Mouse (Mus musculus) embryonic facial prominence, embryonic 12.5 days (tissue): Measurements from ENCODE around the gene Zfp771. TPM values are rescaled to one million over a fixed set of nuclear protein-coding genes. Genes with fewer than 3 reads are reported as not detected.

Experiments used
- ATAC-seq: fragments of 200-750 bp; cut with Nextera tagmentation; 2 replicates; pipeline ENCODE4 v1.8.0; 2017; ENCODE audit not compliant: insufficient number of reproducible peaks, insufficient read depth, low FRiP score, low TSS enrichment
- H3K27ac ChIP-seq: fragments of 300-500 bp; sonication (generic); 2 replicates; pipeline ENCODE4 v1.5.1; 2016; ENCODE audit warnings: mild to moderate bottlenecking
- H3K27me3 ChIP-seq: fragments of 300-500 bp; sonication (generic); 2 replicates; pipeline ENCODE4 v1.6.1; 2016; ENCODE audit warnings: mild to moderate bottlenecking, moderate library complexity
- H3K36me3 ChIP-seq: fragments of 300-500 bp; sonication (generic); 2 replicates; pipeline ENCODE4 v1.6.1; 2016; ENCODE audit warnings: mild to moderate bottlenecking
- H3K4me1 ChIP-seq: fragments of 300-500 bp; sonication (generic); 2 replicates; pipeline ENCODE4 v1.6.1; 2016
- H3K4me2 ChIP-seq: fragments of 300-500 bp; sonication (generic); replicated peaks from 2 replicates; pipeline ENCODE4 v1.6.1; 2016; ENCODE audit warnings: mild to moderate bottlenecking, moderate library complexity
- H3K4me3 ChIP-seq: fragments of 300-500 bp; sonication (generic); 2 replicates; pipeline ENCODE4 v1.5.1; 2016; ENCODE audit warnings: mild to moderate bottlenecking
- H3K9ac ChIP-seq: fragments of 300-500 bp; sonication (generic); 2 replicates; pipeline ENCODE4 v1.6.1; 2016; ENCODE audit warnings: mild to moderate bottlenecking, moderate library complexity
- H3K9me3 ChIP-seq: fragments of 300-500 bp; sonication (generic); 2 replicates; pipeline ENCODE4 v1.6.1; 2016; ENCODE audit warnings: mild to moderate bottlenecking, moderate library complexity
- WGBS: fragments of 180-500 bp; shearing (Covaris S2); methylation state at CpG from one replicate; pipeline ENCODE4 v1.1.7; 2016; 5-methylcytosine and 5-hydroxymethylcytosine counted together
- polyA plus RNA-seq: library from polyadenylated mRNA; unstranded; fragments of >200 nt; fragmentation: Nextera tagmentation; extraction: Ambion mirVana; gene quantifications from 2 replicates; pipeline ENCODE4 v1.2.1, GENCODE M21; 2016

Zfp771 gene
- polyA plus RNA-seq, 1 experiment from 2014 or later: 82.9 TPM

DNA sequence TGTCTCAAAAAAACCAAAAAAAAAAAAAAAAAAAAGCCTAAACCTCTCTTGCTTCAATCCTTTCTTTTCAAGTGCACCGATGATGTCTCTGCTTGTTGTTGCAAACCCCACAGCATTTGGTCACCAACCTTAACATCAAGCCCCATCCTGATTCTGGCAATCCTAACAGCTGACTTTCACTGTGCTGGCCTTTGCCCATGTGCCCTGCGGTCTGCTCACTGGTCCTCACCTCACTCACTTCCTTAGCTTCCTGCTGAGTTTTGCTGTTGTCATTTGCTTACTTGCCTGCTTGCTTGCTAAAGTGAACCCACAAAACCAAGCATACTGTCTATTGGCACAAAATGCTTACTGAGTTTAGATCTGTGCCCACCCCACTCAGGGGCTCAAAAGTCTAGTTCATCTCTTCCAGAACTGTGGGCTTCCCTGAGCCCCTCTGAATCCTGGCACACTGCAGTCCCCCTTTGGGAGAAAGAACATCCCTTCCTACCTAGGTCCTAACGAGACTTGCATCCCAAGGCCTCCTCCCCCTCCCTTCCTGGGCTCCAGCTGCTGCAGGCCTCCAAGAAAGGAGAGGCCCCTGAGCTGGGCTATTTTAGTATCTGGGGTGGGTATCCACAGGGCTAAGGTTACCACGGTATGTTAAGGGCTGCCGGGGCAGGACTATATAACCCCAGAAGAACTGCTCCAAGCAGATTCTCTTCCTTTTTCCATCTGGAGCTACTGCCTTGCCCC is 32.9 kb upstream of the Zfp771 start:
- ATAC-seq: no peak
- no peaks in the 10 kb centered on the region for H3K36me3 ChIP-seq
- no peak overlapping the region for H3K9ac ChIP-seq
- H3K9me3 ChIP-seq: no peaks in the 10 kb centered on the region
- no peak overlapping the region for H3K4me2 ChIP-seq
- 71% methylated on average over 5 of the region's 5 CpGs for WGBS
- H3K27me3 ChIP-seq: peaks cover 12% of the 10 kb centered on the region; the same call in 1 of the 2 replicates
- no peak overlapping the region for H3K27ac ChIP-seq
- peaks cover 15% of the 10 kb centered on the region for H3K4me1 ChIP-seq
- no peak overlapping the region for H3K4me3 ChIP-seq

DNA sequence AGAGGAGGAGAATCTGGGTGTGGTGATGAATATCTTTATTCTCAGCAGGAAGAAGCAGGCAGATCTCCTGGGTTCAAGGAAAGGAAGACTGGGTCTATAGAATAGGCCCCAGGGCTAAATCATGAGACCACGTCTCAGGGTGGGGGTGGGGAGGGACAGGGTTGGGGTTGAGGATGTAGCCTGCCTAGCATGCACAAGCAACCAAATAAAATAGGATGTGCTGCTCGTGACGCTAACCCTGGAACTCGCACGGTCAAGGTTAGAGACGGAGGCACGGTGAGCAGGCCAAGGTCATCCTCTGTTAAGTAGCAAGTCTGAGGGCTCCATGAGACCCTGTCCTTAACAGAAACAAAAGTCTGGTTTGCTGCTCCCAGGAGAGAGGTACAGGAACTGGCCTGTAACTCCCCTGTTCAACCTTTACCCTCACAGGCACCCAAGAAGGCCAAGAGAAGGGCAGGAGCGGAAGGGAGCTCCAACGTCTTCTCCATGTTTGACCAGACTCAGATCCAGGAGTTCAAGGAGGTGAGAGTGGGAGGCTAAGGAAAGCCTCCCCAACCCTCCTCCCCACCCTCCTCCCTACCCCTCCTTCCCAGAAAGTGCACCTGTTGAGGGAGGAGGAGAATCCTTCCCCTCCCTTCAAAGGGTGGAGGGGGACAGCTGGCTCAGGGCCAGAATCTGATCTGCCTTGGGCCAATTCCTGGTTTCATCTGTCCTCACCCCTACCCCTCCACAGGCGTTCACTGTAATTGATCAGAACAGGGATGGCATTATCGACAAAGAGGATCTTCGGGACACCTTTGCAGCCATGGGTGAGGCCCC is 31.4 kb upstream of the Zfp771 start:
- H3K4me3 ChIP-seq: no peak overlapping the region

DNA sequence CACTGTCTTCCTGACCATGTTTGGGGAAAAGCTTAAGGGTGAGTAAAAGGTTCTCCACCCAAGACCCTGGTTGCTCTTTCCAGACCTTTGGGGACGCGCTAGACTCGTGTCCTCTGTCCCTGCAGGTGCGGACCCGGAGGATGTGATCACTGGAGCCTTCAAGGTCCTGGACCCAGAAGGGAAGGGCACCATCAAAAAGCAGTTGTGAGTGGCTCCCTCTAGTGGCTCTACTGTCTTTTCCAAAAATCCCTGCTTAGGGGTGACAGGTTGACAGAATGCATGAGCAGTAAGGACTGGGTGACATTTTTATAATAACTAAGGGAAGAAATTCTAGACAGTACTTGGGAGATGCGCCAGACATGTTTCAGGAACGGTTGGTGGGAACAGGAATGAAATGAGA is 30.6 kb upstream of the Zfp771 start:
- H3K9me3 ChIP-seq: no peaks in the 10 kb centered on the region
- 49% methylated on average over 7 of the region's 7 CpGs for WGBS
- ATAC-seq: no peak
- no peak overlapping the region for H3K27ac ChIP-seq
- no peak overlapping the region for H3K9ac ChIP-seq
- H3K36me3 ChIP-seq: no peaks in the 10 kb centered on the region
- no peak overlapping the region for H3K4me3 ChIP-seq
- H3K4me2 ChIP-seq: no peak overlapping the region
- H3K27me3 ChIP-seq: peaks cover 12% of the 10 kb centered on the region; the same call in 1 of the 2 replicates
- H3K4me1 ChIP-seq: peaks cover 5% of the 10 kb centered on the region; the same call in 1 of the 2 replicates

More for the DNA sequence above, 31.4 kb upstream of the Zfp771 start:
- Histone ChIP-seq H3K4me2 (no peak overlapping the region), H3K9me3 (no peaks in the 10 kb centered on the region), H3K27ac (no peak overlapping the region), H3K27me3 (peaks cover 12% of the 10 kb centered on the region; the same call in 1 of the 2 replicates), H3K4me1 (peaks cover 5% of the 10 kb centered on the region; the same call in 1 of the 2 replicates), H3K9ac (no peak overlapping the region), H3K36me3 (no peaks in the 10 kb centered on the region)
- 89% methylated on average over 12 of the region's 12 CpGs for WGBS
- no peak for ATAC-seq

DNA sequence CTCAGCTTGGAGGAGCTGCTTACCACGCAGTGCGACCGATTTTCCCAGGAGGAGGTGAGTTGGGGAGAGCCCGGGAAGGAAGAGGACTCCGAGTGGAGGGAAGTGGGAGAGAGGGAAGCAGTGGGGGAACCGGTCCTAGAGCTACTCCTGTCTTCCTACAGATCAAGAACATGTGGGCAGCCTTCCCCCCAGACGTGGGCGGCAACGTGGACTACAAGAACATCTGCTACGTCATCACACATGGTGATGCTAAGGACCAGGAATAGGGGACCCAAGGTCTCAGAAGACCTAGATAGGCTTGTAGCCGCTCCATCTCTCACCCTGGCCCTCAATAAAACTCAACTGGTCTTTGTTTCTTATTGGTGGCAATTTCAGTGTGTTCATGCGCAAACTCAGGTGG is 30.1 kb upstream of the Zfp771 start:
- peaks cover 12% of the 10 kb centered on the region; the same call in 1 of the 2 replicates for H3K27me3 ChIP-seq
- peak overlapping the region; percentile 49; the same call in 1 of the 2 replicates for H3K4me2 ChIP-seq
- peak overlapping the region; percentile 29; the same call in 1 of the 2 replicates for H3K4me3 ChIP-seq
- no peaks in the 10 kb centered on the region for H3K36me3 ChIP-seq
- ATAC-seq: no peak
- no peak overlapping the region for H3K9ac ChIP-seq
- H3K27ac ChIP-seq: no peak overlapping the region
- peaks cover 5% of the 10 kb centered on the region; the same call in 1 of the 2 replicates for H3K4me1 ChIP-seq
- WGBS: 45% methylated on average over 12 of the region's 12 CpGs
- no peaks in the 10 kb centered on the region for H3K9me3 ChIP-seq

DNA sequence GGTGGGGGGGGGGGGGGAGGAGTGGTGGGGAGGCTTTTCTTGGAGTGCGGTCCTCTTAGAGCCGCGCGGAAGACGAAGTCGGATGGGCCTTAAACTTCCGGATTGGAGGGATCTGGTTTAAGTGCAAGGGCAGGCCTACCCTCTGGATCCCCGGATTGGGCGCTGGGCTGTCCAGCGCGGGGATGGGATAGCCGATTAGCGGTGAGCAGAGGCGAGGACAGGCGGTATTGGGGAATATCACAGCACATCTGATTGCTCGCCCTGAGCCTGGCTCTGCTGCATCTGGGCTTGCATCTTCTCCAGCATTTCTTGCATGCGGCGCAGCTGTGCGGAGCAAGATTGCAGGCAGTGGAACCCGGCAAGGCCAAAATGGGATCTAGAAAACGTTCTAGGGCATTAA is 29.6 kb upstream of the Zfp771 start:
- WGBS: 21% methylated on average over 21 of the region's 21 CpGs
- no peaks in the 10 kb centered on the region for H3K9me3 ChIP-seq
- no peaks in the 10 kb centered on the region for H3K36me3 ChIP-seq
- peaks cover 12% of the 10 kb centered on the region; the same call in 1 of the 2 replicates for H3K27me3 ChIP-seq
- peaks cover 5% of the 10 kb centered on the region; the same call in 1 of the 2 replicates for H3K4me1 ChIP-seq
- H3K9ac ChIP-seq: peak overlapping the region; percentile 49
- H3K4me2 ChIP-seq: peak overlapping the region; percentile 49
- no peak for ATAC-seq
- H3K4me3 ChIP-seq: peak overlapping the region; percentile 29; the same call in 1 of the 2 replicates
- no peak overlapping the region for H3K27ac ChIP-seq

DNA sequence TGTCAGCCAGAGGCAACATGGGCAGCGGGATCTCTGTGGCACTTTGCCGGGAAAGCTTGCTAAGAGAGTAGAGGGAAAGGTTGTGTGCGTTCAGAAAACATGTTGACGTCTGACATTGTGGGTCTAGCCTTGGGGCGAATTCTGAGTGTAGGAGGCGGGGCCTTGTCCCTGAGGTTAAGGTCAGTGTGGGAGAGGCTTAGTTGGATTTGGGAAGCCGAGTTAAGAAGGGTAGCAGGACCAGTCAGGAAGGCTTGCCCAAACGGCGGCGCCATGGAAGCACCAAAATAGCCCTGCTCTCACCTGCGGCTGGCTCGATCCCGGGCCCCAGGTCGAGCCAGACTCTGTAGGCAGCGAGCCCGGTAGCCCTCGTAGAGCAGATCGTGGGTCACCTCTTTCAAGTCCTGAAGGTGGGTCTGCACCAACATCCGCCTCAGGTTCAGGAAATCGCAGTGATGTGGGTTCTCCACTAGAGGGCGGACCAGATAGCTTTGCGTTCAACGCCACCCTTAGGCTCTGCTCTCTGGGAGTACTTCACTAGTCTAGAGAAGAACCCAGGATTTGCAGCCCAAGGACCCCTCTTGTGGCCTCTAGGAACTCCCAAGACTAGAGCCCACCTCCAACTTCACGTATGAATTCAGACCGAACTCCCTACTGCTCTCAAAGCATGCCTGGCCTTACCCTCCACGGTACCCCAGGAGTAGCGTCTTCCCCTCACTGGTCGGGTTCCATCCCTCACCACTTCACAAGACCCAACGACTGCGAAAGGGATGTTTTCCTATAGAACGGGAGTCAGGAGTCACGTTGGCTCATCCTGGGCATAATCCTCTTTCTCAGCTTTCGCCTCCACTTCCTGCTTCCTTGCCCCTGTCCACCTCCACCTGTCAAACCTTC is 28.8 kb upstream of the Zfp771 start:
- no peaks in the 10 kb centered on the region for H3K36me3 ChIP-seq
- H3K27ac ChIP-seq: 0 out of 2 replicates have a peak overlapping the region, but pooled peaks have one; percentile 11
- 22% methylated on average over 33 of the region's 33 CpGs for WGBS
- peak; percentile 12; the same call in 1 of the 2 replicates for ATAC-seq
- H3K9ac ChIP-seq: peak overlapping the region; percentile 49; the same call in 1 of the 2 replicates
- no peaks in the 10 kb centered on the region for H3K9me3 ChIP-seq
- peaks cover 12% of the 10 kb centered on the region; the same call in 1 of the 2 replicates for H3K27me3 ChIP-seq
- peaks cover 5% of the 10 kb centered on the region; the same call in 1 of the 2 replicates for H3K4me1 ChIP-seq
- peak overlapping the region; percentile 29 for H3K4me3 ChIP-seq
- H3K4me2 ChIP-seq: peak overlapping the region; percentile 49

DNA sequence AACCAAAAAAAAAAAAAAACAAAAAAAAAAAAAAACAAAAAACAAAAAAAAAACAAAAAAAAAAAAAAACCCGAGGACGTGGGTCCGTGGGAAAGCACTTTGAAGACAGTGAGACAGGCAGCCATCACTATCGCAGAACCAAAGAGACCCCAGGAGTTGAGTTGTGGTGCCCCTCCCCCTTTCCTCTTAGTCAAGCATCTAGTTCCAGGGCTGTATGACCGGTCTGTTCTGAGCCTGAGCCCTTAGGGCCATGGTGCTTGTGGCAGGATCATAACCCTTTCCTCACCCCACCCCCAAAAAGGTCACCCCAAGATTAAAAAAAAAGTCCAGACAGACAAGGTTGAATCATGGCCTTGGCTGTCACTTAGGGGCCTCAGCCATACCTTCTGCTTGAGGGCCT is 27.8 kb upstream of the Zfp771 start:
- no peak overlapping the region for H3K4me2 ChIP-seq
- no peaks in the 10 kb centered on the region for H3K9me3 ChIP-seq
- no peak overlapping the region for H3K4me3 ChIP-seq
- peaks cover 5% of the 10 kb centered on the region; the same call in 1 of the 2 replicates for H3K4me1 ChIP-seq
- H3K36me3 ChIP-seq: no peaks in the 10 kb centered on the region
- no peak overlapping the region for H3K9ac ChIP-seq
- WGBS: 72% methylated on average over 5 of the region's 5 CpGs
- H3K27ac ChIP-seq: no peak overlapping the region
- peaks cover 12% of the 10 kb centered on the region; the same call in 1 of the 2 replicates for H3K27me3 ChIP-seq
- ATAC-seq: no peak

DNA sequence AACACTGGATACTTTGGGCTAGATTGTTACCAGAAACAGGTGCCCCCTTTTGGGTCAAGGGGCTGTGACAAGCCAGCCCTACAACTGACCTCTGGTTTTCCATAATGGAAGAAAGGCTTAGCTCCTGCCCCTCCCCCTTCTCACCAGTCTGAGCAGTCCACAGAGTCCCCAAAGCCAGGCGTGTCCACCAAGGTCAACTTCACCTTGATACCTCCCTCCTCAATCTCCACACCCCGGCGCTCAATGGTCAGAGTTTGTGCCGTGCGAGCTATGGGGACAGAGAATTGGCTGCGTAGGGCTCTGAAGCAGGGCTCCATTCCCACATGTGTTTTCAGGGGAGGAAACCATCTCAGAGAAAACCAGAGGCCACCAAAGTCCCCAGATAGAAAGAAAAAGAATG is 26.6 kb upstream of the Zfp771 start:
- ATAC-seq: no peak
- Histone ChIP-seq H3K9ac (no peak overlapping the region), H3K4me3 (no peak overlapping the region), H3K4me1 (peaks cover 5% of the 10 kb centered on the region; the same call in 1 of the 2 replicates), H3K4me2 (no peak overlapping the region), H3K27ac (no peak overlapping the region), H3K36me3 (no peaks in the 10 kb centered on the region), H3K9me3 (0 out of 2 replicates have a peak, but pooled peaks cover 4% of the 10 kb centered on the region), H3K27me3 (peaks cover 12% of the 10 kb centered on the region; the same call in 1 of the 2 replicates)
- WGBS: 91% methylated on average over 6 of the region's 6 CpGs

DNA sequence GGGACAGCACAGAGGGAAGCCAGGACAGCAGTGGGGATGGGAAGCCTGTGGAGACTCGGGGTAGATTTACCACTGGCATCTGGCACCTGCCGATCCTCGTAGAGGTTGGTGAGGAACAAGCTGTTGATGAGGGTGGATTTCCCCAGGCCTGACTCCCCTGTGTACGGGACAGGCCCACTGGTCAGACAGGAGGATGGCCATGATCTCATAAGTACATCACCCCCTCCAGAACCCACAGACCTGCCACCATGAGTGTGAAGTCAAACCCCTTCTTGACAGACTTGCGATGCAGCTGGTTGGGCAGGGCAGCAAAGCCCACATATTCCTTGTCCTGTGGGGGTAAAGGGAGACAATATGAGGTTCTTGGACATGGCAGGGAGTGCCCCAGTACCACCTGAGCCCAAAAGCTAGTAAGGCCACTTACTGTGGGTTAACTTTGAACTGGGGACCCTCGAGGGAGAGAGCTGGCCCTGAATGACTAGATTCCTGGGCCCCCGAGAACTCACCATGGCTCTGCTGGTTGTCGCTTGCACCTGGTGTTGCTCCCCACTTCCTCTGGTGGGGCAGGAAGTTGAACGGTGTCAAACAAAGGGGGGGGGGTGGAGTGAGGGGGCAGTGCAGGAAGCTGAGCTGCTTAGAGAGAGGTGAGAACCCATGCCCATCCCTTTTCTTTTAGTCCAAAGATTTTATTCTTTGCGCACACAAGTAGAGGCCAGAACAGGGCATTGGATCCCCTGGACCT is 26.0 kb upstream of the Zfp771 start:
- 78% methylated on average over 10 of the region's 10 CpGs for WGBS
- Histone ChIP-seq H3K4me3 (no peak overlapping the region), H3K4me2 (no peak overlapping the region), H3K4me1 (peaks cover 5% of the 10 kb centered on the region; the same call in 1 of the 2 replicates), H3K36me3 (no peaks in the 10 kb centered on the region), H3K9ac (no peak overlapping the region), H3K27me3 (peaks cover 12% of the 10 kb centered on the region; the same call in 1 of the 2 replicates), H3K9me3 (0 out of 2 replicates have a peak, but pooled peaks cover 4% of the 10 kb centered on the region), H3K27ac (no peak overlapping the region)
- ATAC-seq: no peak

DNA sequence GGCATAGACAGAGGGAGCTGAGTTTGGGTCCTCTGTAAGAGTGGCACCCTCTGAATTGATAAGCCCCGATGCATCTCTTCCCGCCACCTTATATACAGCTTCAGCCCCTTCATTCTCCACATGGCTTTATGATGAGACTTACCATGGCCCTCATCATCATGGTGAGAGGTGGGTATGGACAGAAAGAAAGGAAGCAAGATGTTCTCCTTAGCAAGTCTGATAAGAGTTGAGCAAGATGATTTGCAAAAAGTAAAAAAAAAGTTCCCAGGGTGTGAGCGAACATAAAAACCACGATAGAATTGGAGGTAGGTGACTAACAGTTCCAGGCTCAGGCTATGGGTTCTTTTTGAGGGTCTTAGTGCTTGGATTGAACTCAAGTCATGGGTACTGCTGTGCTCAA is 25.4 kb upstream of the Zfp771 start:
- peaks cover 11% of the 10 kb centered on the region; the same call in 1 of the 2 replicates for H3K27me3 ChIP-seq
- WGBS: 93% methylated on average over 4 of the region's 4 CpGs
- 0 out of 2 replicates have a peak, but pooled peaks cover 4% of the 10 kb centered on the region for H3K9me3 ChIP-seq
- no peak overlapping the region for H3K27ac ChIP-seq
- H3K9ac ChIP-seq: no peak overlapping the region
- no peak for ATAC-seq
- no peak overlapping the region for H3K4me2 ChIP-seq
- peaks cover 5% of the 10 kb centered on the region; the same call in 1 of the 2 replicates for H3K4me1 ChIP-seq
- H3K36me3 ChIP-seq: no peaks in the 10 kb centered on the region
- no peak overlapping the region for H3K4me3 ChIP-seq
